Mouse (Mus musculus) left cerebral cortex, adult 2 months (tissue): ENCODE data around the gene Pla2g6. TPM values are rescaled to one million over a fixed set of nuclear protein-coding genes. Genes with fewer than 3 reads are reported as not detected.

ENCODE experiments used
- DNase-seq, 2 experiments: peaks; one replicate each; pipeline ENCODE4 v3.0.0; 2021 to 2022; ENCODE audit warnings: low spot score in 2 of 2, mixed read lengths in 1 of 2; ENCODE audit errors: extremely low spot score in 1 of 2
- H3K27ac ChIP-seq: fragments of 200-600 bp; 2 replicates; pipeline ENCODE4 v1.8.1; 2022
- H3K4me3 ChIP-seq: fragments of 200-600 bp; 2 replicates; pipeline ENCODE4 v1.8.1; 2022
- CTCF ChIP-seq: fragments of 200-600 bp; IDR thresholded peaks from 2 replicates; pipeline ENCODE4 v1.8.1; 2022; ENCODE audit warnings: antibody characterized with exemption, mild to moderate bottlenecking, moderate library complexity
- intact Hi-C: fragments of 180-260 bp; cut with DNase I; formaldehyde crosslinking; loops from one replicate; pipeline ENCODE4 v1.15.1; 2025
- total RNA-seq, 2 experiments: library from RNA; stranded (reverse); gene quantifications; 2 replicates each; pipeline ENCODE4 v1.2.3; 2021

The Pla2g6 gene
- total RNA-seq, 2 experiments from 2014 or later = 21.3 to 22.6 TPM

DNA sequence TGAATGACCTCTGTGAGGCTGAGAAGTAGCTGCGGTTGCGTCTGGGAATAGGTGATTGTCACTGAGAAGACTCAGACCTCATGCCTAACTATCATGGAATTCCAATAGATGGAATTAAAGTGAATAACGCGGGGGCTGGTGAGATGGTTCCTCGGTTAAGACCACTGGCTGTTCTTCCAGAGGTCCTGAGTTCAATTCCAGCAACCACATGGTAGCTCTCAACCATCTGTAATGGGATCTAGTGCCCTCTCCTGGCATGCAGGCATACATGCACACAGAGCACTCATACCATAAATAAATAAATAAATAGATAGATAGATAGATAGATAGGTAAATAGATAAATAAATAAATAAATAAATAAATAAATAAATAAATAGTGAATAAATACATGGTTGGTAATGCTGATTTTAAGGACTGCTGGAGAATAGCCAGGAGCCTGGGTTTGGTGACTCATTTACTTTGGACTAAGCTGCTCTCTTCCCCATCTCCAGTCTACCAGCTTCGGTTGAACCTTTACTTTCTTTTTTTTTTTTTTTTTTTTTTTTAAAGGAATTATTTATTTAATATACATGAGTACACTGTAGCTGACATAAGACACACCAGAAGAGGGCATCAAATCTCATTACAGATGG is 1.3 kb upstream of the Pla2g6 start:
- TF ChIP-seq CTCF = peak; percentile 14
- intact Hi-C loops = loop anchor here (2.0 to 5.0 kb wide), 2 partner anchors 73 to 218 kb away; partner anchors contain the start of genes Ddx17 and Tmem184b
- no peak for DNase-seq
- no peak overlapping the region for H3K27ac ChIP-seq
- no peak overlapping the region for H3K4me3 ChIP-seq

DNA sequence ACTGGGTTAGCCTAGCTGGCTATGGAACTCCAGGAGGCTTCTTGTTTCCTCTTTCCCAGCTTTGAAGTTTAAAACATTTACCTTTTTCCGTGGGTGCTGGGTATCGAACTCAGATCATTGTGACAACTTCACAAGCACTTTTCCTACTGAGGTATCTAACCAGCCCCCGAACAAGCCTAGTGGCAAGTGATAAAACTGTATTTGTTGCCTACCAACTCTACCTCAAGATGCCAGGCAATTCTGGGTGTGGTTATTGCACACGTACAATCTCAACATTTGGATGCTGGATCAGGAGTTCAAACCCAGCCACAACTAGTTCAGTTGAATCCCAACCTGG is 717 bp upstream of the Pla2g6 start:
- no peak for TF ChIP-seq CTCF
- intact Hi-C loops = loop anchor here (2.0 to 5.0 kb wide), 2 partner anchors 74 to 218 kb away; partner anchors contain the start of genes Ddx17 and Tmem184b
- no peak overlapping the region for H3K27ac ChIP-seq
- H3K4me3 ChIP-seq = no peak overlapping the region
- no peak for DNase-seq

- Histone ChIP-seq H3K27ac (peak overlapping the region; percentile 92), H3K4me3 (peak overlapping the region; percentile 81)
- TF ChIP-seq CTCF = no peak
- intact Hi-C loops = loop anchor here (5.0 kb wide), 1 partner anchor 220 kb away; the partner anchor contains the start of gene Ddx17
- DNase-seq = peak in 1 of 2 experiments; percentile 29
Observed at GRCm38 (mm10) chr15:79326971-79327961, 924 bp downstream of the Pla2g6 start.

DNA sequence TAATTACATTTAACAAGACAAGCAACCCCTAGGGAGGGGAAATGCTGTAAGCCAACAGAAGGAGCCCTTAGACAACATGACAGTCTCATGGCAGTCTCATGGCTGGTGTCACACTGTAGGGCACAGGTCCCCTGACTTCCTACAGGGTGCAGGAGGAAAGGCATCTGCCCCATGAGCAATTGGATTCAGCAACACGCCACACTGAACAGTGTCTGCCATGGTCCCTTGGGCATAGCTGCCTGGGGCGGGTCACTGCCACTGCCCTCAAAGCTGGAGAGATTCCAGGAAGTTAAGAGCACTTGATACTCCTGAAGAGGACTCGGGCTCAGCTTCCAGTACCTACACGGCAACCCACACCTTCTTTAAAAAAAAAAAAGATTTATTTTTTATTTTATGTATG is 1.9 kb downstream of the Pla2g6 start:
- no peak overlapping the region for H3K27ac ChIP-seq
- no peak for TF ChIP-seq CTCF
- intact Hi-C loops = loop anchor here (5.0 kb wide), 1 partner anchor 221 kb away; the partner anchor contains the start of gene Ddx17
- no peak for DNase-seq
- H3K4me3 ChIP-seq = no peak overlapping the region

DNA sequence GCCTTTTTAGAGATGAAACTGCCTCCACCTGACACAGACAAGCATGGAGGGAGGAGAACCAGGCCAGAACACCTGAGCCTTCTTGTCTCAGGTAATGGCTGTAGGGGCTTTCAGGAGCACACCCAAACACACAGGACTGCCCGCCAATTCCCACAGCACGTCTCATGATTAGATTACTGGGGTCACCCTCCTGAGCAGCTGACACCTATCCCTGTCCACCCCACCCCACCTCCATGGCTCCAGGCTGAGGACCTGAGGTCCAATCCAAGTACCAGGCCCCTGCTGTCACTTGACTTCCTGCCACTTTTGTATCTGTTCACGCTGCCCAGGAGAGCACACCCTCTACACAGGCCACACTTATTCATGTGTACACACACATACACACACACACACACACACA is 2.4 kb downstream of the Pla2g6 start:
- DNase-seq = no peak
- no peak overlapping the region for H3K27ac ChIP-seq
- intact Hi-C loops = loop anchor here (5.0 kb wide), 1 partner anchor 222 kb away; the partner anchor contains the start of gene Ddx17
- H3K4me3 ChIP-seq = no peak overlapping the region
- no peak for TF ChIP-seq CTCF

GRCm38 (mm10) chr15:79324373-79324772 is 3.8 kb downstream of the Pla2g6 start:
- no peak overlapping the region for H3K27ac ChIP-seq
- intact Hi-C loops = no loop called here

GRCm38 (mm10) chr15:79323791-79324155 is 4.4 kb downstream of the Pla2g6 start:
- peak overlapping the region; percentile 61; the same call in 1 of the 2 replicates for H3K27ac ChIP-seq
- no peak overlapping the region for H3K4me3 ChIP-seq
- TF ChIP-seq CTCF = no peak
- no peak for DNase-seq
- intact Hi-C loops = no loop called here

More at GRCm38 (mm10) chr15:79324373-79324772, 3.8 kb downstream of the Pla2g6 start:
- no peak for DNase-seq
- no peak for TF ChIP-seq CTCF
- H3K4me3 ChIP-seq = no peak overlapping the region

DNA sequence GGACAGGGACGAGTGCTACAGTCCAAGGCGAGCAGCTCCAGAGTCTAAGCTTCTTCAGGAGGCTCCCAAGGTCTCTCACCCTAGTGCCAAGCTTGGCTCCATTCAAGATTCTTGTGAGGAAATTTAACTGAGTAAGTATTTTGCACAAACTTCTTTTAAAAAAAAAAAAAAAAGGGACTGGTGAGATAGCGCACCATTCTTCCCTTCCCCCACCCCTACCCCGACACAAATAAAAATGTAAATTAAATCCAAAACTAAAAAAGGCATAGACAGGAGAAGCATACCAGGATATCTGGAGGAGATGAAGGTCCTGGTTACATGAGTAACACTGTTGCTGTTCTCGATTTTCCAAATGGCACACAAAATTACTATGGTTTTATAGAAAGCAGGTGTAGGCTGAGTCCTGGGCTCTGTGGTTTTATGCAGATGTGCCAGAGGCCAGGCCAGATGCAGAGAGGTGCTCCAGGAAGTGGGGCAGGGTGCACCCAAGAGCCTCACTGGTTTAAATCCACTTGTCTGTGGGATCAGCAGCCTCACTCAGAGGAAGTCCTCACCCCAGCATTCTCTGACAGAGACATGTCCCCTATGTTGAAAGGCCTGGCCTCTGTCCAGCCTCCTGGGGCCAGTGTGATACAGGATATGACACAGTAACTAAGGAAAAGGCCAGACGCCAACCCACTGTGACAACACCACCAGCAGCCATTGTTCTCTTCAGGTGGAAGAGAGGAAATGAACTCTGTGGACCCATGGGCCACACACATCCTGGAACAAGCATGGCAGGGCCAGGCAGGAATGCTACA is 5.0 kb downstream of the Pla2g6 start:
- Histone ChIP-seq H3K4me3 (no peak overlapping the region), H3K27ac (no peak overlapping the region; the same call in 1 of the 2 replicates)
- peak in 1 of 2 experiments; percentile 27 for DNase-seq
- intact Hi-C loops = no loop called here
- TF ChIP-seq CTCF = no peak

GRCm38 (mm10) chr15:79322281-79322990 is 5.8 kb downstream of the Pla2g6 start:
- intact Hi-C loops = no loop called here
- no peak overlapping the region for H3K4me3 ChIP-seq
- TF ChIP-seq CTCF = no peak
- H3K27ac ChIP-seq = no peak overlapping the region
- DNase-seq = no peak

GRCm38 (mm10) chr15:79321733-79322190 is 6.4 kb downstream of the Pla2g6 start:
- intact Hi-C loops = no loop called here
- H3K27ac ChIP-seq = no peak overlapping the region
- DNase-seq = no peak
- H3K4me3 ChIP-seq = no peak overlapping the region
- no peak for TF ChIP-seq CTCF
